Mouse (Mus musculus) ES-Bruce4 (cell line): Measurements from ENCODE around the gene Egln1. TPM values are rescaled to one million over a fixed set of nuclear protein-coding genes. Genes with fewer than 3 reads are reported as not detected.
A peak's percentile ranks its signal among the peaks of the same experiment; 100 is the strongest.

ENCODE experiments used
- H3K27ac ChIP-seq: 2 replicates; pipeline ENCODE4 v1.5.1; 2012; ENCODE audit warnings: low read length, inconsistent platforms; ENCODE audit not compliant: insufficient read depth
- H3K27me3 ChIP-seq: 2 replicates; pipeline ENCODE4 v1.6.1; 2012; ENCODE audit warnings: mild to moderate bottlenecking, low read length, inconsistent platforms; ENCODE audit not compliant: control insufficient read depth, poor library complexity, insufficient read depth, severe bottlenecking
- H3K36me3 ChIP-seq: 2 replicates; pipeline ENCODE4 v1.6.1; 2012; ENCODE audit warnings: inconsistent platforms, mild to moderate bottlenecking, low read length, moderate library complexity; ENCODE audit not compliant: control insufficient read depth, poor library complexity, insufficient read depth, severe bottlenecking
- H3K4me1 ChIP-seq: one replicate; pipeline ENCODE4 v1.8.1; 2011; ENCODE audit warnings: low read length; ENCODE audit not compliant: control insufficient read depth, insufficient read depth
- H3K4me3 ChIP-seq: 2 replicates; pipeline ENCODE4 v1.5.1; 2011; ENCODE audit warnings: low read depth, mild to moderate bottlenecking, low read length
- H3K9ac ChIP-seq: 2 replicates; pipeline ENCODE4 v1.6.1; 2012; ENCODE audit warnings: low read depth, mild to moderate bottlenecking, inconsistent platforms; ENCODE audit not compliant: poor library complexity, severe bottlenecking
- H3K9me3 ChIP-seq: replicated peaks from 2 replicates; pipeline ENCODE4 v1.6.1; 2012; ENCODE audit warnings: mild to moderate bottlenecking, low read length, inconsistent platforms; ENCODE audit not compliant: control insufficient read depth, poor library complexity, insufficient read depth, severe bottlenecking
- CTCF ChIP-seq: IDR thresholded peaks from one replicate; pipeline ENCODE4 v1.8.1; 2011; ENCODE audit warnings: low read depth, low read length
- EP300 ChIP-seq: IDR thresholded peaks from 2 replicates; pipeline ENCODE4 v1.6.1; 2011; ENCODE audit warnings: low read depth, low read length; ENCODE audit not compliant: insufficient read depth
- POLR2A ChIP-seq: IDR thresholded peaks from one replicate; pipeline ENCODE4 v1.8.1; 2011; ENCODE audit warnings: low read length; ENCODE audit not compliant: insufficient read depth
- polyA plus RNA-seq: library from polyadenylated mRNA; stranded (reverse); fragments of >200 nt; gene quantifications from 2 replicates; pipeline ENCODE4 v1.2.4, GENCODE M21; 2011; ENCODE audit warnings: low read depth; ENCODE audit not compliant: missing spikeins, insufficient read depth, insufficient read length

Gene Egln1
- polyA plus RNA-seq, 1 experiment = 20.3 TPM

GRCm38 (mm10) chr8:124903198-124903597, 45.9 kb downstream of the Egln1 start:
- H3K4me1 ChIP-seq = no peaks in the 10 kb centered on the region
- H3K27ac ChIP-seq = no peak overlapping the region
- no peak overlapping the region for H3K4me3 ChIP-seq
- no peak overlapping the region for H3K9ac ChIP-seq
- H3K9me3 ChIP-seq = no peaks in the 10 kb centered on the region
- no peaks in the 10 kb centered on the region for H3K27me3 ChIP-seq
- H3K36me3 ChIP-seq = peaks cover 48% of the 10 kb centered on the region
- TF ChIP-seq CTCF = no peak

DNA sequence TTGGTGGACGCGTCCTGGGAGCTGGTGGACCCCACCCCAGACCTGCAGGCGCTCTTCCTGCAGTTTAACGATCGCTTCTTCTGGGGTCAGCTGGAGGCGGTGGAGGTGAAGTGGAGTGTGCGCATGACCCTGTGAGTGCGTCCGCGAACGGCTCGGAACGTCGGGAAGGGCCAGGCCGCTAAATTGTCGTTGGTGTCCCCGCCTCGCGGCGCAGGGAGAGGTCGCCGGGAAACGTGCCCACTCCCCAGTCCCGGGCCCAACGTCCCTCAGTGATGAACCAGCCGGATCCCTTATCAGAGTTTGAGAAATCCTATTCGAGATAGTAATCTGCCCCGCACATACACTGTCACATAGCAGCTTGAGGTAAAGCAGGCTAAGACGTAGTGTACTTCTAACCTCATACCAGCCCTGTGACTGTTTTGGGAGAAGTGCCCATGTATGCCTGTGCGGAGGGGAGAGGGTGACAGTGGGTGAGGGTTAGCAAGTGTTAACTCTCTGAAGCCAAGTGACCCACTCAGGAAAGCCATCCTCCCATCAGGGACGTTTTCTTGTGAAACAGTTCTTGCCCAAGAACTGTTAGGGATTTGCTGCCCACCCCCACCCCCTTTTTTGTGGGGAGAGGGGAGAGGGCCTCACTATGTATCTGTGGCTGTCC, 50.7 kb downstream of the Egln1 start:
- no peak overlapping the region for H3K27ac ChIP-seq
- H3K4me3 ChIP-seq = peak overlapping the region; percentile 76
- no peaks in the 10 kb centered on the region for H3K4me1 ChIP-seq
- peaks cover 35% of the 10 kb centered on the region for H3K36me3 ChIP-seq
- TF ChIP-seq POLR2A = no peak
- no peaks in the 10 kb centered on the region for H3K9me3 ChIP-seq
- H3K9ac ChIP-seq = peak overlapping the region; percentile 76
- H3K27me3 ChIP-seq = no peaks in the 10 kb centered on the region

DNA sequence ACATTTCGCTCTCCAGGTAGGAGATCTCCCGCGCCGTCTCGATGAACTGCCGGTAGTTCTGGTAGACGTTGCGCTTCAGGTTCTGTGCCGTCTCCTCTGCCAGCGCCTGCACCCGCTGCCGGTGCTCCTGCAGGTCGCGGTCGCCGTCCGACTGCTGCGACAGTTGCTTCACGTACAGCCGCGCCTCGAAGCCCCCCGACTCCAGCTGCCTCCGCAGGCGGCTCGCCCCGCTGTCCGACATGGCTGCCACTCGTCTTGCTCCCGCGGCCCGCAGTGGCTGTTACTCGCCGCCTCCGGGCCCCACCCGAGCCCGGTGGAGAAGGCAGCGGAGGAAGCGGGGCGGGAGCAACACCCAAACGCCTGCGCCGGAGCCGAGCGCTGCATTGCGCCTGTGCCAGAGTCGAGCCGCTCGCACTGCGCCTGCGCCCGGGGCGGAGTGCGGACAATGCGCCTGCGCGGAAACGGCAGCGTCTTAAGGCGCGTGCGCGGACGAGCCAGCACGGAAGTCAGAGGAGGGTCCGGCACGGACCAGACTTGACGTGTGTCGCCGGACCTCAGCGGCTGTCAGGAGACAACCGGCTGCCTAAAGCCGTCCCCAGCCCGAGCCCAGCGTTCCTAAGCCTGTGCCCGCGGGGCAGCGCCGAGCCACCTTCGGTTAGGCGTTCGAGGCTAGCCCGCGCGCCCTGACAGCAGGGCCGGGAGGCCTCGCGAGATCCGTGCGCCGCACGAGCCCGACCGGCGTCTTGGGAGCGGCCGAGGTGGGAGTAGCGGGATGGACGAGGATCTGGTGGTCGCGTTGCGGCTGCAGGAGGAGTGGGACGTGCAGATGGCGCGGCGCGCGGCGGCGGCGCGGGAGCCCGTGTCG, 51.5 kb downstream of the Egln1 start, which contains the start of the genes Exoc8 and Sprtn:
Gene Exoc8 (minus strand): TSS at position 320 of the 865 bp plus-strand sequence.
Gene Sprtn (plus strand): TSS at position 501 of the 865 bp plus-strand sequence.
- Histone ChIP-seq H3K27me3 (no peaks in the 10 kb centered on the region), H3K9ac (peak within 1 kb of the TSS; percentile 76), H3K36me3 (peaks cover 28% of the 10 kb centered on the region), H3K9me3 (no peaks in the 10 kb centered on the region), H3K4me1 (no peaks in the 10 kb centered on the region), H3K27ac (no peak within 1 kb of the TSS), H3K4me3 (peak within 1 kb of the TSS; percentile 77)
- TF ChIP-seq POLR2A (peak; percentile 29), EP300 (no peak)

DNA sequence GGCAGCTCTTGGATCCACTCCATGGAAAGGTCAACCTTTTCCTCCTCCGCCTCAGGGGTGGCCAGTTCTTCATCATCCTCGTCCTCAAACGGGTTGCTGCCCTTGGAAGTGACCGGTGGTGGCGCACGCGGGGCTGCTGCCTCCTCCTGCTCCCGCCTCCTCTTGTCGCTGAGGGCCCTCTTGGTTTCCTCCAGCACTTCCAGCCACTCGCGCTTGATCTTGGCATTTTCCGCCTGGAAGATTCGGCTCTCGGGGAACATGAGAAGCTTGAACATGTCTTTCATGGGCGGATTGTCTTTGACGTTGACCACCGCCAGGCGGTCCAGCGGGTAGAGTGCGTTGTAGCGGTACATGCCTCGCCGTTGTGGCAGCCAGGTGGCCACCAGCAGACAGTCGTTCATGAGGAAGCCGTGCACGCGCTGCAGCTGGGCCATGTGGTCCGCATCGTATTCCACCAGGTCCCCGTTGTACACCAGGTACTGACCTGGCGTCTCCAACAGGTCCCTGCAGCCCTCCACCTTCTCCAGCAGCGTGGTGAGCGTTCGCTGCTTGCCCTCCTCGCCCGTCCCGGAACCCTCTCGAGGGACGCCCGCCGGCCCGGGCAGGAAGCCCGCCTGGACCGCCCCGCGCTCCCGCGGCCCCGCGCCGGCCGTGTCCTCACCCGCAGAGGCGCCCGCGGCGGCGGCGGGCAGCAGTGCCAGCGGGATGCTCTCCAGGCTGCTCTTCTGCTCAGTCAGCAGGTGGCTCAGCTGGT, 52.3 kb downstream of the Egln1 start:
- H3K36me3 ChIP-seq = peaks cover 26% of the 10 kb centered on the region
- H3K4me3 ChIP-seq = peak overlapping the region; percentile 77
- H3K4me1 ChIP-seq = no peaks in the 10 kb centered on the region
- H3K9me3 ChIP-seq = no peaks in the 10 kb centered on the region
- H3K27me3 ChIP-seq = no peaks in the 10 kb centered on the region
- H3K27ac ChIP-seq = no peak overlapping the region
- no peak for TF ChIP-seq EP300
- peak; percentile 18 for TF ChIP-seq CTCF
- H3K9ac ChIP-seq = peak overlapping the region; percentile 76

GRCm38 (mm10) chr8:124896010-124896631, 53.0 kb downstream of the Egln1 start:
- H3K36me3 ChIP-seq = peaks cover 22% of the 10 kb centered on the region

More at GRCm38 (mm10) chr8:124896010-124896631, 53.0 kb downstream of the Egln1 start:
- Histone ChIP-seq H3K9me3 (no peaks in the 10 kb centered on the region), H3K9ac (peak overlapping the region; percentile 76; the same call in 1 of the 2 replicates), H3K4me3 (peak overlapping the region; percentile 77), H3K27me3 (no peaks in the 10 kb centered on the region), H3K27ac (no peak overlapping the region), H3K4me1 (no peaks in the 10 kb centered on the region)
- TF ChIP-seq CTCF (no peak), POLR2A (no peak), EP300 (no peak)
